Mouse (Mus musculus): ENCODE measurements around the gene Bpifc.
A peak's percentile ranks its signal among the peaks of the same experiment; 100 is the strongest.

Bpifc gene

GRCm38 (mm10) chr10:86010636-86011035 is 1.1 kb downstream of the Bpifc start:
- no peak for DNase-seq

DNA sequence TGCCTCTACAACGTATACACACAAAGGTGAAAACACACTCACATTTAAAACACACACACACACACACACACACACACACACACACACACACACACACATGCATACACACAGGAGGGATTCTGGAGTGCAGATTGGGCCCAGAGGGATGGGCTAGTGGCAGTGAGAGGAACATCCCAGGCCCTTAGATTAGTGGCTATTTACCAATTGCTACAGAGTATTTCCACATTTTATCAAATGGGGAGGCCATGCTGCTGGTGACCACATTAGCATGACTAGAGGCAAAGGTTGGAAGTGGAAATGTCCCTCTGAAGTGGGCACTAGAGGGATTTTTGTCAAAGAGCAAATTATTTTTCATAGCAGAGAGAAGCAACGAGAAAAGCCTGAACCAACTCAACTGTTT is 2.0 kb downstream of the Bpifc start:
- no peak for DNase-seq

- no peak for DNase-seq
Observed at GRCm38 (mm10) chr10:86006455-86006854, 5.2 kb downstream of the Bpifc start.

DNA sequence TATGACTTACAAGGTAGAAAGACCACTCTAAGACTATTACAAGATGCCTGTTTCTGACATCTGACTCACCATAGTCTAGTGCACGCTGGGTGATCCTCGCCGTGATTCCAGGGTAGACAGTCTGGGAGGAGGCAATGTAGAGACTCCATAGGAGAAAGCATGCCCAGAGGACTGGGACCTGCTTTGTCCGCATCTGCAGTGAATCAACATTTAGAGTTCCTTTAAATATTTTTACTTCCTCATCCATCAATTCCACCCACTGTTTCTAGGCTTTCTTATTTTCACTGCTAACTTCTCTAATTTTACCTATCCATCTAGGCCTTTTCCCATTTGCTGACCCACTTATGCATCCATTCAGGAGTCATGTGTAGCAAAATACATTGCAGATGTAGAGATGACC is 11.2 kb downstream of the Bpifc start:
- DNase-seq, result no peak

GRCm38 (mm10) chr10:85994543-85995104 is 17.1 kb downstream of the Bpifc start:
- DNase-seq, result no peak

GRCm38 (mm10) chr10:85993836-85994235 is 17.9 kb downstream of the Bpifc start:
- DNase-seq, result no peak

- DNase-seq, result no peak
Observed at GRCm38 (mm10) chr10:85992412-85992811, 19.3 kb downstream of the Bpifc start.

DNA sequence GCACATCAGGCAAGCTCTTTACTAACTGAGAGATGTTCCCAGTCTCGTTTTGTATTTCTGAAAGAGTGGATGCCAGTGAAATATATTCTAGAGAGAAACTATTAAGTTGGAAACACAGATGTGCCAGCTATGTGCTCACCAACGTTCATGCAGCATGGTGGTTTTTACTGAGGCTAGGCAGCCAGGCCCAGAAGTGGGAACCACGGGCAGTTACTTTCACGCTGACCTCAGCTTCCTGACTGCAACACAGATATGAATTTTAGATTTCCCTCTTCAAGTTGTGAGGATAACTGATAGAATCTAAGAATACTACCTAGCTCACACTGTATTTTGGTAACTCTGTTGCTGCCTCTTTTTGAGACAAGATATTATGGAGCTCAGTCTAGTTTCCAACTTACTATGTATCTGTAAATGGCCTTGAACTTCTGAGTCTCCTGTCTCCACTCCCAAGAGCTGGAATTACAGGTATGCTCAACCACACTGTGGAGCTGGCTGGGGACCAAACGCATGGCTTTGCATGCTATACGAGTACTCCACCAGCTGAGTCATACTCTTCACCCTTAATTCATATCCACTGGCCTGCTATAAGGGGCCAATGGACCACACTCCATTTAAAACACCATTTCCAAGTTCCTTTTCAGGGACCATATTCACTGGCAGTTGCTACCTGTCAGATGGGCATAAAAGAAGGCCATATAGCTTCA is 22.1 kb downstream of the Bpifc start:
- DNase-seq, result no peak

GRCm38 (mm10) chr10:85972915-85973314 is 38.8 kb downstream of the Bpifc start:
- DNase-seq, result peak; percentile 22 to 38

- no peak for DNase-seq
Observed at GRCm38 (mm10) chr10:85971826-85972225, 39.9 kb downstream of the Bpifc start.

- no peak for DNase-seq
Observed at GRCm38 (mm10) chr10:85969894-85970620, 41.6 kb downstream of the Bpifc start.

DNA sequence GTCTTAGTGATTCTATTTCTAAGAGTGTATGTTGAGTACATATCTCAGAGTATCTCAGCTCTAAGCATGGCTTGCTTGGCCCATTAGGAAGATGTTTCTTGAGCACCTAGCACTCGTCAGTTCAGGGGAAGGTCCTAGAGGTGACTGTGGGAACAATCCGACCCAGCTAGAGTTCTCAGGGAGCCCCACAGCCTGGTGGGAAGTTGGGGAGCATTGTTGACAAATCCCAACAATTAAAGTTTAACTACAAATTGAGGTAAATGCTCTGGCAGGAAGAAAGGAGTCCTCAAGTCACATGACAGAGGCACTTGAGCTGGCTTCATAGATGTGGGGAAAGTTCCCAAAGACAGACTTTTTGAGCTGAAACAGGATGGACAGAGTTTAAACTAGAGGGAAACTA is 43.0 kb downstream of the Bpifc start:
- no peak for DNase-seq

- DNase-seq, result peak; percentile 91 to 93
Observed at GRCm38 (mm10) chr10:85968157-85968634, 43.5 kb downstream of the Bpifc start.

DNA sequence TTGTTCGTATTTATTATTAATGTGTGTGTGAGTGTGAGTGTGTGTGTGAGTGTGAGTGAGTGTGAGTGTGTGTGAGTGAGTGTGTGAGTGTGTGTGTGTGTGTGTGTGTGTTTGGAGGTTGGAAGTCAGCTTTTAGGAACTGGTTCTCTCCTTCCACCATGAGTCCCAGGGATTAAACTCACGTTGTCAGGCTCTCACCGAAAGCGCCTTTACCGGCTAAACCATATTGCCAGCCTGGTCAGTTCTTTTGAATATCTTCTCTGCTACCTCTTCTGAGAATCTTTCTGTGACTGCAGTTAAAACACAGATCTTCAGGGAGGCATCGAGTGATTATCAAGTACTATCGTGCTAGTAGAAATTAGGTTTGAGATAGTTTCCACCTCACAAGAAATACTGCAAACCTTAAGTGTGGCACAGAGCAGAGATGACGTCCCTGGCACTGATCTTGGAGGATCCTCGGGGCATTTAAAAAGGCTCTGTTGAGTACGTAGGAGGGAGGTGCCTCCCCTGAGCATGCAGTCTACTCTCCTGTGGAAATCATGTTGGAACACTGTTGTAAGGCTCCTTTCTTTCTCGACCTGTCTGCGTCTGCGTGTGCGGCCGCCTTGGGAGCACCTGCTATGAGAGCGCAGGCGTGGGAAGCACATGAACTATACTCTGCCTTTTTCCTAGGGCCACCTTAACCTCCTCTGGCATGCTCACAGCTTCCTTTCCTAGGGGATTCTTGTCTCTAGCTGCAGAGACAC is 44.1 kb downstream of the Bpifc start:
- no peak for DNase-seq

GRCm38 (mm10) chr10:85966476-85966875 is 45.2 kb downstream of the Bpifc start:
- DNase-seq, result no peak

DNA sequence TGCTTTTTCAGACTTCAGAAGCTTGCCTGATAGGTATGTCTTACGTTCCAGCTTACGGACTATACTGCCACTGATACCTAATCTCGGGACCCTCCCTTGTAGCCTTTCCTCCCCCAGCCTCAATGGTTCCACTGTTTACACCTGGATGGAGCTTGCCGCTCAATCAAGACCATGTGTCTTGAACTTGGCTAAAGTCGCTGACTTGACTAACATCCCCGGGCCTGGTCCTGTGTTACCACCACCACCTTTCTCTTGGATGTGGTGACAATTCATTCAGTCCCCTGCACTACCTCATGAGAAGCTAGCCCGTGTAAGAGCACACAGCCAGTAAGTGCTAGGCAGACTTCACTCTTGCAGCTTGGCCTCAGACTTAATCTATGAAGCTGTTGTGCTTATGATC is 47.4 kb downstream of the Bpifc start:
- no peak for DNase-seq

- DNase-seq, result peak in 1 of 2 experiments; percentile 9
Observed at GRCm38 (mm10) chr10:85962897-85963296, 48.8 kb downstream of the Bpifc start.

DNA sequence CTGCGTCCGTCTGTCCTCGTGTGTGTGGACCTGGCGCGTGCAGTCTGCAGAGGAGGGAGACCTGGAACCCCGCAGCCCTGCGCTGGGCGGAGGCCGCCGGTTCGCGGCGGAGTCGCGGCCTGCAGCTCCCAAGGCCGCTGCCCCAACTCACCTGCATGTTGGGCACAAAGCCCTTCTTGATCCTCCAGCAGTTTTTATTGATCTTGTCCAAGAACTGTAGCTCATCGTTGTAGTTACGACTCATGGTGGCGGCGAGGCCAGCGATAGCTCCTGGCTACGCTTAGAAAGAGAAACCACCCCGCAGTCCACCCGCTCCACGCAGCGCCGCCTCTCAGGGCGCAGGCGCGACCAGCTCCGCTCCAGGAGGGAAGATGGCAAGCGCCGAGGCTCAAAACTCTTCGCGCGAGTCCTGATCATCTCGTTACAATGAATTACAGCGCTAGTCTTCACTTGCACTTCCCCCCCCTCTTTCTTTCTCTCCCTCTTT is 54.2 kb downstream of the Bpifc start, which contains the start of gene Rtcb:
Rtcb (minus strand) TSS at position 360 of the 487 bp plus-strand sequence.
- DNase-seq, result peak; percentile 98 to 99

- peak in 1 of 2 experiments; percentile 14 for DNase-seq
Observed at GRCm38 (mm10) chr10:85956871-85957419, 54.8 kb downstream of the Bpifc start.

DNA sequence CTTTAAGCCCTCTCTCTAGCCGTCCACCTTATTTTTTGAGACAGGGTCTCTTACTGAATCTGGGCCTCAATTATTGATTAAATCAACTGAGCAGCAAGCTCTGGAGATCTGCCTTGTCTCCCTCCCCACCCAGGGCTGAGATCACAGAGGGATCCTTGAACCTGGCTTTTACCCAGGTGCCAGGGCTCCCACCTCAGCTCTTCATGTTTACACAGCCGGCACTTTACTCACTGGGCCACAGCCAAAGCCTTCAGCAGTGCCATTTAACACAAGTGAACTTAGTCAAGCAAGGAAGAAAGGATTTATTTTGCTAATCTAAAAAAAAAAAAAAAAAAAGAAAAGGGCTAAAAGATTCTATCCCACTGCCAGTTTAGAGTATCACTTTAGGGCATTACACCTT is 57.3 kb downstream of the Bpifc start:
- DNase-seq, result no peak

GRCm38 (mm10) chr10:85953401-85953800 is 58.3 kb downstream of the Bpifc start:
- DNase-seq, result peak in 1 of 2 experiments; percentile 23

- DNase-seq, result no peak
Observed at GRCm38 (mm10) chr10:85951765-85952443, 59.8 kb downstream of the Bpifc start.

All from cerebellum, postnatal 10 days (tissue).